ENCODE assay signal across 17 mouse cellular contexts in genomic region chr3:85005257-85005656, GRCm38 (mm10).
"Had no signal": no experiment of that assay in that cellular context is flagged by ENCODE, and none has a peak within 500 bp of the region (broad histone marks: within the 10 kb centered on the region; RNA-seq: fewer than 3 reads in every experiment).

No protein-coding gene starts in this region.

- H3K4me2 ChIP-seq: lung, embryonic 15.5 days; midbrain, embryonic 11.5 days; midbrain, embryonic 13.5 days; midbrain, embryonic 15.5 days; neural tube, embryonic 12.5 days; stomach, embryonic 15.5 days had no signal

- DNase-seq: lung, adult 2 months; lung, postnatal 14 days; lung, postnatal 36 days; right cerebral cortex, postnatal 14 days; thymus, adult 2 months; thymus, postnatal 25 days; thymus, postnatal 4 days had no signal

- H3K4me3 ChIP-seq: lung, embryonic 15.5 days; megakaryocyte, embryonic 14.5 days; midbrain, embryonic 13.5 days; midbrain, embryonic 15.5 days; neural tube, embryonic 12.5 days; stomach, embryonic 15.5 days had no signal

- H3K9ac ChIP-seq: lung, embryonic 15.5 days; midbrain, embryonic 13.5 days; midbrain, embryonic 15.5 days; neural tube, embryonic 12.5 days; stomach, embryonic 15.5 days had no signal

- H3K27me3 ChIP-seq: lung, embryonic 15.5 days; midbrain, embryonic 13.5 days; midbrain, embryonic 15.5 days; neural tube, embryonic 12.5 days; stomach, embryonic 15.5 days had no signal

- H3K4me1 ChIP-seq: lung, embryonic 15.5 days; midbrain, embryonic 13.5 days; midbrain, embryonic 15.5 days; neural tube, embryonic 12.5 days; stomach, embryonic 15.5 days had no signal

- H3K36me3 ChIP-seq: lung, embryonic 15.5 days; midbrain, embryonic 13.5 days; midbrain, embryonic 15.5 days; neural tube, embryonic 12.5 days; stomach, embryonic 15.5 days had no signal

- H3K27ac ChIP-seq: lung, embryonic 15.5 days; macrophage; midbrain, embryonic 13.5 days; midbrain, embryonic 15.5 days; neural tube, embryonic 12.5 days; stomach, embryonic 15.5 days; stomach, postnatal 0 days had no signal

- ATAC-seq: lung, postnatal 0 days; midbrain, embryonic 13.5 days; midbrain, embryonic 15.5 days had no signal

- H3K9me3 ChIP-seq: lung, embryonic 15.5 days; megakaryocyte, embryonic 14.5 days; midbrain, embryonic 13.5 days; midbrain, embryonic 15.5 days; neural tube, embryonic 12.5 days; stomach, embryonic 15.5 days had no signal
